8 mouse cellular contexts compared by ENCODE assay signal in genomic region chr16:96145110-96145800, GRCm38 (mm10). TPM values are rescaled to one million over a fixed set of nuclear protein-coding genes. Genes with fewer than 3 reads are reported as not detected.
DNase-seq lines count a peak whose midpoint lies in the region; ATAC-seq lines count a peak whose summit lies in the region.

Wrb (plus strand) TSS chr16:96145407.

- H3K9ac ChIP-seq in forebrain, embryonic 14.5 days (ENCODE audit: low read length) = peak within 1 kb of the TSS; percentile 80
- H3K9ac ChIP-seq in neural tube, embryonic 15.5 days (replicated peaks) = peak within 1 kb of the TSS; percentile 74

- H3K4me2 ChIP-seq in forebrain, embryonic 14.5 days (ENCODE audit: low read length) = peak within 1 kb of the TSS; percentile 77
- peak within 1 kb of the TSS; percentile 67 for H3K4me2 ChIP-seq in neural tube, embryonic 15.5 days

- intact Hi-C loops in heart, postnatal 14 days (cut with DNase I) = loop anchor here (5.0 kb wide), 2 partner anchors 63 to 98 kb away; partner anchors contain the start of gene Brwd1

- peak within 1 kb of the TSS; percentile 69 for H3K27ac ChIP-seq in forebrain, embryonic 14.5 days (ENCODE audit: low read depth, low read length)
- H3K27ac ChIP-seq in neural tube, embryonic 15.5 days (replicated peaks) = peak within 1 kb of the TSS; percentile 82

- no peaks in the 10 kb centered on the region for H3K9me3 ChIP-seq in forebrain, embryonic 14.5 days (replicated peaks; ENCODE audit: control insufficient read depth, low read length)
- no peaks in the 10 kb centered on the region for H3K9me3 ChIP-seq in neural tube, embryonic 15.5 days (replicated peaks)

- H3K36me3 ChIP-seq in forebrain, embryonic 14.5 days (ENCODE audit: control insufficient read depth, insufficient read depth, low read length) = 0 out of 2 replicates have a peak, but pooled peaks cover 5% of the 10 kb centered on the region
- H3K36me3 ChIP-seq in neural tube, embryonic 15.5 days = no peaks in the 10 kb centered on the region

- DNase-seq in ES-CJ7 (ENCODE audit: low read depth, low spot score) = peak; percentile 100
- peak; percentile 100 for DNase-seq in cerebellum, adult 11 months
- DNase-seq in forebrain, embryonic 14.5 days (ENCODE audit: low spot score) = peak; percentile 100
- DNase-seq in heart, postnatal 14 days = peak; percentile 100
- peak; percentile 100 for DNase-seq in layer of hippocampus, adult 11-12 months (ENCODE audit: low spot score)
- DNase-seq in lung, adult 18-20 months = peak; percentile 100
- peak; percentile 100 for DNase-seq in testis, postnatal 14 days (ENCODE audit: low spot score)

- under 1% methylated on average over 68 of the region's 68 CpGs for WGBS in forebrain, embryonic 14.5 days
- WGBS in neural tube, embryonic 15.5 days = under 1% methylated on average over 68 of the region's 68 CpGs

- peaks cover 9% of the 10 kb centered on the region for H3K4me1 ChIP-seq in forebrain, embryonic 14.5 days (ENCODE audit: control insufficient read depth, insufficient read depth, low read length)
- H3K4me1 ChIP-seq in neural tube, embryonic 15.5 days = peaks cover 39% of the 10 kb centered on the region

- H3K27me3 ChIP-seq in forebrain, embryonic 14.5 days (replicated peaks; ENCODE audit: control insufficient read depth, insufficient read depth, low read length) = no peaks in the 10 kb centered on the region
- no peaks in the 10 kb centered on the region for H3K27me3 ChIP-seq in neural tube, embryonic 15.5 days (replicated peaks)

- H3K4me3 ChIP-seq in forebrain, embryonic 14.5 days (ENCODE audit: low read depth, low read length) = peak within 1 kb of the TSS; percentile 80
- peak within 1 kb of the TSS; percentile 80 for H3K4me3 ChIP-seq in neural tube, embryonic 15.5 days (replicated peaks)

- ATAC-seq in forebrain, embryonic 14.5 days = peak; percentile 97
- ATAC-seq in neural tube, embryonic 15.5 days (ENCODE audit: low FRiP score) = peak; percentile 96

RNA-seq across cellular contexts. Expression of gene Wrb, which starts in this region (rescaled TPM):
- polyA plus RNA-seq in forebrain, embryonic 14.5 days (2014; fragmentation: Nextera tagmentation; extraction: Ambion mirVana) = 188 and 204 TPM in 2 replicates
- 10 to 100 TPM; 12.6 to 14.4 TPM for total RNA-seq in heart, postnatal 14 days (2021)
- polyA plus RNA-seq in neural tube, embryonic 15.5 days (2015; fragmentation: Nextera tagmentation; extraction: Ambion mirVana) = 169 and 199 TPM in 2 replicates

Comparison
In these comparisons a context has a peak if more than half of its experiments do, and no peak if none do; other contexts are left out.
1. Peak in every context shown above with its lines: DNase-seq, ATAC-seq, H3K4me3 ChIP-seq and H3K27ac ChIP-seq.